Mouse (Mus musculus): Measurements from ENCODE around the gene Tle3.

- TF ChIP-seq TAL1 (conservative IDR thresholded peaks at IDR 0.05; ENCODE audit: low read depth, low read length) (no peak), GATA1 (IDR thresholded peaks at IDR 0.05; ENCODE audit: borderline replicate concordance, low read length) (no peak), CTCF (IDR thresholded peaks at IDR 0.05; ENCODE audit: low read depth, low read length) (no peak)
Observed at GRCm38 (mm10) chr9:61398160-61398559, 26.0 kb downstream of the Tle3 start.

All from G1E (cell line).